Mouse (Mus musculus): ENCODE measurements at regions not wholly inside any gene's neighbourhood (a gene's known extent, or its start where the extent isn't known, plus 50 kb on each side); places are given as distances from the start of the nearest gene placed in this dataset.
A peak's percentile ranks its signal among the peaks of the same experiment; 100 is the strongest.

DNA sequence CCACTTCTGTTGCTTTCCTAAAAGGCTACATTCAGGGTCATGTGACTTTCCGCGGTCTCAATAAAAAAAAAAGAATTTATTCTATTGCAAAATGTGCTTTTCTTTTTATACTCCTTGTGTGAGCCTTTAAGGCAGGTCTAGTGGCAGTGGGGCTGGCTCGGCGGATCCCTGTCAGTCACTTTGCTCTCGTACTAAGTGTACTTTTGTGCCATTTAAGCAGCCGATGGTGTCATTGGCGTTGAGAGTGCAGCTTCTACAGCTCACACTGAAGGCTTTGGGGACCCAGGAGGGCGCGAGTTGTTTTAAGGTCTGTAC is 313.1 kb downstream of the Mtx2 start:
- no peak for DNase-seq (ENCODE audit: low spot score in 2 of 2)

DNA sequence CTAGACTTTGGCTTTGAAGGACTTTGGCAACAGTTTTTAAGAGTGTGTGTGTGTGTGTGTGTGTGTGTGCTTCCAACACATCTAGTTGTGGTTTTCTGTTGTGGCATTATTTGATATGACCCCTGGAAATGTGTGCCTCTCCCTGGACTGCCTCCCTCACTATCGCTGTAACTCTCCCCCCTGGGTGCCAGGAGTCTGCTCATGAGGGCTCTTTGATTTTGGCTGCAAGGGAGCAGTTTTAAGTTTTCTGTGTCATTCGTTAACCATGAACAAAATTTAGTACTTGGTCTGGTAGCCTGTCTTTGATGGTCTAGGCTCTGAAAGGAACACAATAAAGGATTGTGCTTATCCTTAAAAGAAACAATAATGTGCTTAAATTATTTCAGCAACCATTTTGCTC is 313.9 kb downstream of the Mtx2 start:
- no peak for DNase-seq (ENCODE audit: low spot score in 2 of 2)

GRCm38 (mm10) chr2:75142675-75143074 is 317.1 kb downstream of the Mtx2 start:
- DNase-seq (ENCODE audit: low spot score in 2 of 2), result no peak

GRCm38 (mm10) chr2:75144861-75145260 is 319.3 kb downstream of the Mtx2 start:
- DNase-seq (ENCODE audit: low spot score in 2 of 2), result no peak

DNA sequence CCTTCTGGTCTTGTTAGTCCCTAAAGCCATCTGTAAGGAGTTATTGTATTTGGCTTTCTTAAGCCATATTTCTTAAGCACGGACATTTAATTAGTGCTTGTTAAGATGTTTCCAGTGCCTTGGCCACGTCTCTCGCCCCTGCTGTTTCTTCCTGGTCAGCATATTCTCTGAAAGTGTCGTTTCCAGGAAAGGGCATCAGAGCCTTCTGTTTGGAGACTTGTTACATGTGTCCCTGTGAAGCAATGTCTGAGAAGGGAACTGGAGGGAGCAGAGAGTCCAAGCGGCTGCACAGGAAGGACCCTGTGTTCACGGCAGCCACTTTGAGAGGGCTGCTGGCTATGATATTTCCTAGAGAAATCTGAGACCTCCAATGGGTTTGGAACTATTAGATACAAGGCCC is 320.7 kb downstream of the Mtx2 start:
- no peak for DNase-seq (ENCODE audit: low spot score in 2 of 2)

GRCm38 (mm10) chr2:75147399-75147798 is 321.8 kb downstream of the Mtx2 start:
- no peak for DNase-seq (ENCODE audit: low spot score in 2 of 2)

DNA sequence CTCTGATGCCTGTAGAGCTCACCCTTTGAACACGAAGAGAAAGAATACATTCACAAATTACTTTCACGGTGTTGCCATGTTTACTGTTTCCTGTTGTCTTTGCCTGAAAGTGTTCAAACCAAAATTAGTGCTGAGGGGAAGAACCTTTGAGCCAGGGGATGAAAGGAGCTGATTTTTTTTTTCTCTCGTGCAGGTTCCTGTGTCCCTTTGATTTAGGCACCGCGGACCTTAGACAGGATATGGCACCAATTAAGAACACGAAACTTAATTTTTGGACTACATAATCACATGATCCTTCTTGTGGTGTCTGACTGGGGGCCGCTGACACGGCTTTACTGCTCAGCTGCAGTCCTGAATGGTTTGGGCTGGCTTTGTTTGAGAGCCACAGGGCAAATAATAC is 322.4 kb downstream of the Mtx2 start:
- DNase-seq (ENCODE audit: low spot score in 2 of 2), result no peak

GRCm38 (mm10) chr2:75149036-75149435 is 323.4 kb downstream of the Mtx2 start:
- DNase-seq (ENCODE audit: low spot score in 2 of 2), result no peak

GRCm38 (mm10) chr2:75149562-75149961 is 324.0 kb downstream of the Mtx2 start:
- no peak for DNase-seq (ENCODE audit: low spot score in 2 of 2)

- peak; percentile 62 to 70 for DNase-seq (ENCODE audit: low spot score in 2 of 2)
These were observed 325.4 kb downstream of the Mtx2 start for GRCm38 (mm10) chr2:75150986-75151385.

DNA sequence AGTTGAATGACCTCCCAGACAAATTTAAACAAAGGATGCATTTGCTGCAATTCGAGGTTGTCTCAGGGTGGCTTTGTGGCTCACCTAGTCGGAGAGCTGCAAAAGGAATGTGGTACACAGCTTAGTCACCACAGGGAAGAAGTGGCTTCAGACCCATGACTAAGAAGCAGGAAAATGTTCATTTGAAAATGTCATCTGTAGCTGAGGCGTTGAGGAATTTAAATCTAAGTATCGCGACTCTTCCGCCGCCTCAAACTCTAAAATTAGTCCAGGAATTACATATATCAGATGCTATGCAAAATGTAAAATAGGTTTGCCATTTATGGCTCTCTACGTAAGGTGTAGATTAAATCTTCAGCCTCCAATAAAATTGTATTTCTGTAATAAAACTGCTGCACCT is 325.9 kb downstream of the Mtx2 start:
- DNase-seq (ENCODE audit: low spot score in 2 of 2), result no peak

- DNase-seq (ENCODE audit: low spot score in 2 of 2), result peak; percentile 16 to 31
These were observed 326.9 kb downstream of the Mtx2 start for GRCm38 (mm10) chr2:75152477-75152990.

- no peak for DNase-seq (ENCODE audit: low spot score in 2 of 2)
These were observed 328.8 kb downstream of the Mtx2 start for GRCm38 (mm10) chr2:75154448-75154847.

DNA sequence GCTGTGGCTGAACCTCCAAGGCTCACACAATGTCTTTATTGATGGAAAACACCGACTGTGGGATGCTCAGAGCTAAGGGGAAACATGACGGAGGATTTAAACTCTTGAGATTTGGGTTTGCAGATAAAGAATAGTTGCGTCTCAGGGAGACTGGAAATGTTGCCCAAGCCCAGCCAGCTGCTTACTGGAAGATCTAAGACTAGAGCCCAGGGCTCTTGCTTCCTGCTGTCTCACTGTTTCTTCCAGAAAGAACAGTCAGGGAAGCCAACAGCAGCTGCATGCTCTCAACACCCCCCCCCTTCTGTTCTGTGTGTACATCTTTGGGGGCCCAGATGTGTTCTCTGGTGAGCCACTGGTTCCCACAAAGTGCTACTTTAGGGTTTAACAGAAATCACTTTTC is 333.0 kb downstream of the Mtx2 start:
- DNase-seq (ENCODE audit: low spot score in 2 of 2), result no peak

DNA sequence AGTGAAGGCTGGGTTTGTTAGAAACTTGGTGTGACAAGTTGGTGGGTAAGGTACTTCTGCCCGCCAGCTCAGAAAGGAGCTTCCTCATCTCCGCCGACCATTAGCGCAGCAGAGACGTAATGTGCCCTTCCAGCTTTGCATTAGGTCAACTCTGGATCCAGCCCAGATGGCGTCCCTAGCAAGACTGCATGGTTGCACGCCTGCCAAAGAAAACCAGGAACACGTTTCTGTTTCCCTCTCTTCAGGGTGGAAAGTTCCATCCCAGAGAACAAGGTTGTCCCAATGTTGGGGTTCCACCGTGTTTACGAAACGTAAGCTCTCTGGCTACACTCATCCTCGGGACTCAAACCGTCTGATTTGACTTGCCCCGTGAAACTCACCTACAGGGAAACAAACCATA is 335.5 kb downstream of the Mtx2 start:
- no peak for DNase-seq (ENCODE audit: low spot score in 2 of 2)

DNA sequence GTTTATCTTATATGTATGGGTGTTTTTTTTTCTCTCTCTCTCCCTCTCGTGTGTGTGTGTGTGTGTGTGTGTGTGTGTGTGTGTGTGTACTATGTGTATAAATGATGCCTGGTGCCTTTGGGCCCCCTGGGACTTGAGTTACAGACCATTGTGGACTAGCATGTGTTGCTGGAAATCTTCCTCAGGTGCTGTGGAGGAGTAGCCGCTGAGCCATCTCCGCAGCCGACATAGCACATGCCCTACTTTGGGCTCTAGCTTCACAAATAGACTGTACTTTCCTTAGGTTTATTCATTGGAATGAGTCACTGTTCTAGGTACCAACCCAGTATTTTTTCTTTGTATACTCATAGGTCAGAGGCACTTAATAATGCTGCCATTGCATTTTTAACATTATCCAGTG is 339.4 kb downstream of the Mtx2 start:
- no peak for DNase-seq (ENCODE audit: low spot score in 2 of 2)

- no peak for DNase-seq (ENCODE audit: low spot score in 2 of 2)
These were observed 350.7 kb downstream of the Mtx2 start for GRCm38 (mm10) chr2:75176267-75176666.

DNA sequence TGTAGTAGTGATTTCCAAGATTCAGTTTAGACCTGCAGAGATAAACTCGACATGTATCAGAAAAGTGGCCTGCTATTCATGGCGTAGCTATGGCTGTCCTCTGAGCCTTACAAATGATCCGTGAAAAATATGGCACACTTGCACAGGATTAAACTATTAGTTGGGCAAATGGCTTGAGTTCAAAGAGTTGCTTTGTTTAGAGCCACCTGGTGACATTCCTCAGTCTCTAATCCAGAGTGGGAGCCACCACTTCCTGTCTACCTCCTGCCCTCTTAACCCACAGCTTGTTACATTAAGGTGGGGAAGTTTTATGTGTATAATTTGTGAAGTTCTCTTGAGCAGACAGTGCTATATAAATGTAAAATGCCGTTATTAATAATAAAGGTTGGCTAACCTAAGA is 357.7 kb downstream of the Mtx2 start:
- no peak for DNase-seq (ENCODE audit: low spot score in 2 of 2)

- no peak for DNase-seq (ENCODE audit: low spot score in 2 of 2)
These were observed 377.1 kb downstream of the Mtx2 start for GRCm38 (mm10) chr2:75202587-75203220.

DNA sequence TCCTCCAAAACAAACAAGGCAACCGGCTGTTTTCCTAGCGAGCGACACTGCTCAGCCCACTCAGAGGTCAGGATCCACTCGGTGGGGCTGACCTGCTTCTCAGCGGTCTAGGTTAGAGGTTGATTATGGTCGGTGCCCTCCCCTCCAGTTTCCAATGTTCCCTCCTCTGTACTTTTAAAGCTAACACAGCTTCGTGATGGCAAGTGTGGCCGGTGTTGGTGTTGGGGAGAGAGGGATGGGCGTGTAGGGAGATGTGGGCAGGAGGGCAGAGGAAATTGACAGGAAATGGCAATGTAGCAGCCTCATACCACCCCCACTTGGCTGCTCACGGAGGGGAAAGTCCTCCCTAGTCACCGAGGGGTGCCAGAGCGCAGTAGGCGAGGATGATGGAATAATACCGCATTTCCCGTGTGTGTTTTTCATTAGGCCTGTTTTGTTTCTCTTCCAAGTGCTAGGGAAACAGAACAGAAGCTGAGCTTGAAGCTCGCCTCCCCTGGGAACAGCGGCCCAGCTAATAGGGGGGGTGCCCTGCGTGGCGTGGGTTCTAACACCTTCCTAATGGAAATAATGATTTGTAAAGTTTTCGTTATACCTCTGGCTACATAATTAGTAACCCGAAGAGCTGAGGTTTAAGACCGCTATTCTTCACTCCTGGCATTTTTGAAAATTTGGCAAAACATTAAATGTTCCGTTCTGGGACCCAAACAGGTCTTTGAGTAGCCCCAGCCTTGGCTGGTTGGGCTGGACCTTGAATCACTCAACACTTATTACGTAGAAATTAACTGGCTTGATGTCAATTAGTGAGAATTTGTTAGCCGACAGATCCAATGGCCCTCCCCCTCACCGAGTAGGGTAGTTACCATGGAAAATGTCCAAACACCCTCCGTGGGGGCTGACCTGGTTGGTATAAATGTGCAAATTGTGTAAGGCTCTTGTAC is 383.5 kb downstream of the Mtx2 start:
- peak; percentile 22 to 36 for DNase-seq (ENCODE audit: low spot score in 2 of 2)

DNA sequence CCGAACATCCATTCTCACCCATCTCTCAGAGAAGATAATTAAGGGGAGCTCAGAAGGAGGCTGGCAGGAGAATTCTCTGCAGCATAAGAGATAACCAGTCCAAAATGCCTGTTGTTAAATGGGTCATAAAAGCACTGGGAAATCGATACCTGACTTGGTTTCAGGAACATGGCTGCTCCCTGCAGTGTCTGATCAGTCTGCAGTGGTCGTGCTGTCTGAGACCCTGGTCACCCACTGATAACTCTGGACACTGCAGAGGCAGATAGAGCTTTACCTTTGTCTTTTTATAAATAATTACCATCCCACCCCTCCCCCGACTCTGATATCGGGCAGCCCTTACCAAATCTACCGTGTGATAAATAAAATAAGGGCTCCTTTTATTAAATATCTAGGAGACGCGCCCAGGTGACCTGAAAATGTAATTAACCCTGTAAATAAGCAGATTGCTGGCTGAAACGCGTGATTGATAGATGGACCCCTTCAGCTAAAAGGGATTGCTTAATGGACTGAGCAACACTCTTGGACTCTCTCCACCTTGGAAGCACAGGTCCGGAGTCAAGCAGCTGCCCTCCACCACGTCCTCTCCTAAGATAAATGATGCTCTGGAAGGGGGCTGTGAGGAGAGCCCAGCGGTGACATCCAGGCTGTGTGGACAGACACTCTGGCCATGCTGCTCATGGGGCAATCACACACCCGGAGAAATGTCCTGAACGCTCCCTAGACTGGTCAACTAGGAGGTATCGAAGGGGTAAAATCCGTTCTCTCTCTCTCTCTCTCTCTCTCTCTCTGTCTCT is 384.4 kb downstream of the Mtx2 start:
- no peak for DNase-seq (ENCODE audit: low spot score in 2 of 2)

- no peak for DNase-seq (ENCODE audit: low spot score in 2 of 2)
These were observed 391.3 kb downstream of the Mtx2 start for GRCm38 (mm10) chr2:75216931-75217330.

Measured in layer of hippocampus, postnatal 10 days (tissue).